Mouse (Mus musculus) C2C12 (cell line): ENCODE measurements around the gene Esrrb.

ENCODE experiments used
- CEBPB ChIP-seq: IDR thresholded peaks from one replicate; pipeline ENCODE4 v1.6.1; 2011; ENCODE audit warnings: low read depth, mild to moderate bottlenecking, control low read depth, moderate library complexity
- CTCF ChIP-seq: IDR thresholded peaks from one replicate; pipeline ENCODE4 v1.5.1; 2011; ENCODE audit not compliant: control insufficient read depth, insufficient read depth, insufficient read length
- FOSL1 ChIP-seq: IDR thresholded peaks from one replicate; pipeline ENCODE4 v1.8.0; 2011; ENCODE audit warnings: mild to moderate bottlenecking, low read length; ENCODE audit not compliant: poor library complexity, insufficient read depth, severe bottlenecking
- MAX ChIP-seq: IDR thresholded peaks from one replicate; pipeline ENCODE4 v1.6.1; 2011; ENCODE audit warnings: mild to moderate bottlenecking, control low read depth
- MYOG ChIP-seq: IDR thresholded peaks from one replicate; pipeline ENCODE4 v1.6.1; 2011; ENCODE audit not compliant: control insufficient read depth, insufficient read length; ENCODE audit errors: extremely low read depth
- USF1 ChIP-seq: IDR thresholded peaks from one replicate; pipeline ENCODE4 v1.6.1; 2011; ENCODE audit warnings: low read depth, mild to moderate bottlenecking, control low read depth, moderate library complexity

- TF ChIP-seq CTCF (no peak), USF1 (no peak), CEBPB (no peak), MAX (no peak), MYOG (no peak), FOSL1 (no peak)
Measured at GRCm38 (mm10) chr12:86349477-86349876, 11.4 kb upstream of the Esrrb start.
